Mouse (Mus musculus): ENCODE data around the gene Slc25a22. TPM values are rescaled to one million over a fixed set of nuclear protein-coding genes. Genes with fewer than 3 reads are reported as not detected.

Slc25a22 gene
- polyA plus RNA-seq, 1 experiment: 96.8 TPM

DNA sequence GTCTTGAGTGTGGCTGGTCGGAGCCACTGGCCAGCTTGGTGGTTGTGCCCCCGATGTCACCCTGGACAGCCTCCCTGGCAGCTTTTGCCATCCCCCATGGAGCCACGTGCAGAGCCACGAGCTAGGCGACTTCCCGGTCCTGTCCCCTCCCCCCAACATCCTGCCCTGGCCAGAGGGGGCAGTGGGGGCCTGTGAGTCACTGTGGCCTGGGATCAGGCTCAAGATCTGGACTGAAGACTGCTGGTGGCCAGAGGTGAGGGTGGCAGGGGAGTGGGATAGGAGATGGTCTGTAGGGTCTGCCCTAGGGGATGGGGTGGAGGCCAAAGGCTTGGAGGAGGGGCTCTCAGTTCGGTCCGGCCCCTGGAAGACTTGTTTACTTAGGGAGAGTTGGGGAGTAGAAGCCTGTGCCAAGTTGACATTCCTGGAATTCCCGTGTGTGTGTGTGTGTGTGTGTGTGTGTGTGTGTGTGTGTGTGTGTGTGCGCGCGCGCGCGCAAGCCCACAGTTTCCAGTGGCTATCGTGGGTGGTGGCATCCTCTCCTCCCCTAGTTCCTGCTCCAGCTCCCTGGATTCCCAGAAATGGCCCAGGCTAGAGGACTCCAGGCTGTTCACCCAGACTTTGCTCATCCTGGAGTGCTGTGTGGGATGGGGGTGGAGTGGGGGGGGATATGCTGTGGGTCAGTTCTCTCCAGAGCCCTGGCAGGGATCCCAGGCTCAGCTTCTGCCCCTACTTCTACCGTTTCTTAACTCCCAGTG, 38.7 kb upstream of the Slc25a22 start:
- H3K4me3 ChIP-seq (ENCODE audit: insufficient read depth, low read depth, low read length): peak overlapping the region; percentile 92
- H3K4me1 ChIP-seq (ENCODE audit: control insufficient read depth, insufficient read depth, insufficient read length, low read length): peaks cover 12% of the 10 kb centered on the region; the same call in 1 of the 2 replicates
- H3K27ac ChIP-seq (replicated peaks; ENCODE audit: low read depth, low read length): peak overlapping the region; percentile 100

DNA sequence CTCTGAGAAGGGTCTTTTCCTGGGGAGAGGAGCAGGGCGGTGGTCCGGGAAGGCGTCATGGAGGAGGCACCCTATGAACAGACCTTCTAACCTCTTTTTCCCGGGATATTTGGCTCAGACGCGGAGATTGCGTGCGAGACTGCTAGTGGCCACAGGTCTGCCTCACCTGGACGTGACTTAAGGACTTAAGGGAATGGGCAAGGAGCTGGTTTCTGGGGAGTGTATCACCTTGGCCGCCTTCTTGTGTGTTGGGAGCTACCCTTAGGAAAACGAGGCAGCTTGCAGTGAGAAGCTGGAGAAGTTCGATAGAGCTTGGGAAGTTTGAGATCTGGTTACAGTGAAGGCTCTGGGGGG, 38.1 kb upstream of the Slc25a22 start:
- Histone ChIP-seq H3K4me3 (ENCODE audit: insufficient read depth, low read depth, low read length) (peak overlapping the region; percentile 92), H3K27ac (replicated peaks; ENCODE audit: low read depth, low read length) (peak overlapping the region; percentile 100), H3K4me1 (ENCODE audit: control insufficient read depth, insufficient read depth, insufficient read length, low read length) (peaks cover 12% of the 10 kb centered on the region; the same call in 1 of the 2 replicates)

DNA sequence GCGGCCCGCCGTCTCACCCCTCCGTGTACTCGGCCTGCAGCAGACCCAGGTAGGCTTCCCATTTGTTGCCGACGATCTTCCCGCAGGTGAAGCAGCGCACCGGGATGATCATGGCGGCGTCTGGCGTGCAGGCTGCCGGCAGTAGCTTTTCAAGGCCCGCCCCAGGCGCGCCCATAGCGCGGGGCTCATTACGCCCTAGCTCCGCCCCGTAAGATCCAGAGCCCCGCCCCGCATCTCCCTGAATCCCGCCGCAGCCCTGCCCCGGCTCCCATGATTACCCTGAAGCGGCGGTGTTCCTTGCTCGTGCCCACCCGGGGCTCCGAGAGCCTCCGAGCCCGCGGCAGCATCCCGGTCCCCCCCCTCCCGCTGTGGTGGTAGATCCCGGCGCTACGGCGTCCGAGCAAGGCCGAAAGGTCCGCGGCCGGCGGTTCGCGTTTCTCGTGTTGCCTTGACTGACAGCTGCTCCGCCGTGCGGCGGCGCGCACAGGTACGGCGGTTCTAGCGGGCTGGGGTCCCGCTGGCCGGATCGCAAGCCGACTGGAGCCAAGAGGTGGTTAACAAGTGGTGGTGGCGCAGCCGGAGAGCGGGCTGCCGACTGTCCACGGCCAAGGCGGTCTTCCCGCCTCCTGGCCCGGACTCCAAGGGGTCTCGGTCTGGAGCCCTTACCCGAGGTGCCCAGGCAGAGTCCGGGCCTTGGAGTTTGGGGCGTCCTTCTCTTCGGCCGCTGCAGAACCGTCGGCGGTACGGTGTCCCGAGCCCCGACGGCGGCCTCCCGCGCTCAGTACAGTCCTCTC, 37.5 kb upstream of the Slc25a22 start, which contains the start of the genes Polr2l and Tspan4:
Polr2l (minus strand) TSS at position 122 of the 794 bp plus-strand sequence.
Tspan4 (plus strand) TSS at position 230 of the 794 bp plus-strand sequence.
- Histone ChIP-seq H3K4me1 (ENCODE audit: control insufficient read depth, insufficient read depth, insufficient read length, low read length) (peaks cover 12% of the 10 kb centered on the region; the same call in 1 of the 2 replicates), H3K27ac (replicated peaks; ENCODE audit: low read depth, low read length) (peak within 1 kb of the TSS; percentile 100), H3K4me3 (ENCODE audit: insufficient read depth, low read depth, low read length) (peak within 1 kb of the TSS; percentile 92)

DNA sequence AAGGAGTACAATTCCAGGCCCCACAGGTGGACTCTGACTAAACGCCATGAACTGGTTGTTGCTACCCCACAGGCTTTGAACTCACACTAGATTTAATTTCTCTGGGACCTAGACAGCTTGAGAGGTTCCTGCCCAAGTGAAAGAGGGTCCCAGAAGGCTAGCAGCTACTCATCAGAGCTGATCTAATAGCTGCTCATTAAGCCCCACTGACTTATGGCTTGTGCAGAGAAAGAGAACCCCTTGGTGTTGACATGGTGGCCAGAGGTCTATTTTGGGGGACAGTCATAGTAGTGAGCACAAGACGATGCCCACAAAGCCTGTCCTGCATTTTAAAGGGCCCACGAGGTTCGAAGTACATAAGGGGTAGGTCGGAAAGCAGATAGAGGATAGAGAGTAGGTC, 36.5 kb upstream of the Slc25a22 start:
- no peak overlapping the region for H3K27ac ChIP-seq (replicated peaks; ENCODE audit: low read depth, low read length)
- H3K4me3 ChIP-seq (ENCODE audit: insufficient read depth, low read depth, low read length): peak overlapping the region; percentile 92
- peaks cover 12% of the 10 kb centered on the region; the same call in 1 of the 2 replicates for H3K4me1 ChIP-seq (ENCODE audit: control insufficient read depth, insufficient read depth, insufficient read length, low read length)

DNA sequence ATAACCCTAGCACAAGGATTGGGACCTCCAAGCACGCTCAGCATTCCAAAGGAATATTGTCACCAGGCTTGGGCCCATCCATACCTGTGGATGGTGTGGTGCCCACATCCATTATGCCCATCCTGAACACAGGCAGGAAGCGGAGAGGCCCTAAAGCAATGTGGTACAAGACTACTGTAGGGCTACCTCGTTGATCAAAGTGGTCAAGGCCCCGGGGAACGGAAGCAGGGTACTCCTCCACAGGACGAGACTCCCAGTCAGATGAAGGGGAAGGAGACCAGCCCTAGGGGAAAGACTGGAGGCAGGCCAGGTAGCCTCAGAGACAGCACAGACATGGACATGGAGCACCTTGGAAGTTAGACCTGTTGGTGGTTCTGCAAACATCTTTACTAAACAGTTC, 35.1 kb upstream of the Slc25a22 start:
- Histone ChIP-seq H3K27ac (replicated peaks; ENCODE audit: low read depth, low read length) (no peak overlapping the region), H3K4me3 (ENCODE audit: insufficient read depth, low read depth, low read length) (no peak overlapping the region), H3K4me1 (ENCODE audit: control insufficient read depth, insufficient read depth, insufficient read length, low read length) (peaks cover 7% of the 10 kb centered on the region; the same call in 1 of the 2 replicates)

DNA sequence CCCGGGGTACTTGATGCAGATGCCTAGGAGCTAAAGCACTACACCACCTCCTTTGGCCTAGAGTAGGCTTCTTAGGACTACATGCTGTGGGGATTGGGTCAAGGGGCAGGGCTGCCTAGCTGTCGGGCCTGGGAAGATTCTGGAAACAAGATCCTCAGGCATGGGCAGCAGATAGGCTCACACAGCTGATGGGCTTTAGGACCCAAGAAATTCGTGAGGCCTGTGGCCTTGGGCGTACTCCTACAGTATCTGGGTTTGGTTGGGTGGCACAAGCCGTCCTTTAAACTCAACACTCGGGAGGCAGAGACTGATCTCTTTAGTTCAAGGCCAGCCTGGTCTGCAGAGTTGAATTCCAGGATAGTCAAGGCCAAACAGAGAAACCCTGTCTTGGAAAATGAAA, 34.5 kb upstream of the Slc25a22 start:
- H3K4me1 ChIP-seq (ENCODE audit: control insufficient read depth, insufficient read depth, insufficient read length, low read length): peaks cover 4% of the 10 kb centered on the region; the same call in 1 of the 2 replicates
- H3K27ac ChIP-seq (replicated peaks; ENCODE audit: low read depth, low read length): 0 out of 2 replicates have a peak overlapping the region, but pooled peaks have one; percentile 10
- H3K4me3 ChIP-seq (ENCODE audit: insufficient read depth, low read depth, low read length): no peak overlapping the region

DNA sequence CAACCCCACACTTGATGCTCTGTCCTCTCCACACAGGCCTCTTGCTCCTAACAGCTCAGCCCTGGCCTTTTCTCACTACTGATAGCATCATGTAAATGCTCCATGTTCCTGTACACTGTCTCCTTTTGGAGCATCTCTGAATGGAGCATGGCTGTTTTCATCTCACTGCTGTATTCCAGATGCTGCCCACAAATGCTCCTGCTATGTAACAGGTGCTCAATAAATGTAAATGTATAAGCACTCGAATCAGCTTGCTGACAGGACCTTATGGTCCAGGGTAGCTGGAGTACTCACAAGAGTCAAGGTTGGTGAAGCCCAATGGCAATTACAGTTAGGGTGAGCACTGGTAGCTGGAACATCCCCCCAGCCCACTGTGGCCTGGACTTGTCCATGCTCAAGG, 33.5 kb upstream of the Slc25a22 start:
- H3K27ac ChIP-seq (replicated peaks; ENCODE audit: low read depth, low read length): no peak overlapping the region
- H3K4me1 ChIP-seq (ENCODE audit: control insufficient read depth, insufficient read depth, insufficient read length, low read length): peaks cover 8% of the 10 kb centered on the region
- H3K4me3 ChIP-seq (ENCODE audit: insufficient read depth, low read depth, low read length): no peak overlapping the region

DNA sequence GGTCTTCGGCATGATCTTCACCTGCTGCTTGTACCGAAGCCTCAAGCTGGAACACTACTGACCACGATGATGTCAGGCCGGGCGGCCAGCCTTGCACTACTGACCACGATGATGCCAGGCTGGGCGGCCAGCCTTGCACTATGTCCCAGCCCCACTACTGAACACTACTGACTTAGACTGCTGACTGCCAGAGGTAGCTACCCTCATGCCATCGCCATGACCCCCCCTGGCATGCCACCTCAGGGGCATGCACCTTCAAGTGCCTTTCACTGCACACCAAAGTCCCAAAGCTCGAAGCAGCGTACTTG, 32.9 kb upstream of the Slc25a22 start:
- no peak overlapping the region for H3K4me3 ChIP-seq (ENCODE audit: insufficient read depth, low read depth, low read length)
- H3K4me1 ChIP-seq (ENCODE audit: control insufficient read depth, insufficient read depth, insufficient read length, low read length): peaks cover 8% of the 10 kb centered on the region
- no peak overlapping the region for H3K27ac ChIP-seq (replicated peaks; ENCODE audit: low read depth, low read length)

DNA sequence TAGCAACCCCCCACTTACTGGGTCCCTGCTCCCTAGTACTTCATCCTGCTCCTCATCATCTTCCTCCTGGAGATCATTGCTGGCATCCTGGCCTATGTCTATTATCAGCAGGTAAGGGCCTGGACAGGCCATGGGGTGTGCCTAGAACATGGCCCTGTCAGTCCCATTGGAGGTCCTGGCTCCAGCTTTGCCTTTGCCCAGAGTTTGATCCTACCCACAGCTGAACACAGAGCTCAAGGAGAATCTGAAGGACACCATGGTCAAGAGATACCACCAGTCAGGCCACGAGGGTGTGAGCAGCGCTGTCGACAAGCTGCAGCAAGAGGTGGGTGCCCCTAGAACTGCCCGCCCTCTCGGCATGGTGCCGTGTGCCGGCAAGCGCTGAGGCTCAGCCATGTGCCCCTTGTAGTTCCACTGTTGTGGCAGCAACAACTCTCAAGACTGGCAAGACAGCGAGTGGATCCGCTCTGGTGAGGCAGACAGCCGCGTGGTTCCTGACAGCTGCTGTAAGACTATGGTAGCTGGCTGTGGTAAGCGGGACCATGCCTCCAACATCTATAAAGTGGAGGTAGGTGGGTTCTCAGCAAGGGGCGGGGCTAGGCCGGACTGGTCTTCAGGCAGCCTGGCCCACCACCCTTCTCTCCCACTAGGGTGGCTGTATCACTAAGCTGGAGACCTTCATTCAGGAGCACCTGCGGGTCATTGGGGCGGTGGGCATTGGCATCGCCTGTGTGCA, 32.4 kb upstream of the Slc25a22 start:
- Histone ChIP-seq H3K4me1 (ENCODE audit: control insufficient read depth, insufficient read depth, insufficient read length, low read length) (peaks cover 8% of the 10 kb centered on the region), H3K4me3 (ENCODE audit: insufficient read depth, low read depth, low read length) (no peak overlapping the region), H3K27ac (replicated peaks; ENCODE audit: low read depth, low read length) (no peak overlapping the region)

DNA sequence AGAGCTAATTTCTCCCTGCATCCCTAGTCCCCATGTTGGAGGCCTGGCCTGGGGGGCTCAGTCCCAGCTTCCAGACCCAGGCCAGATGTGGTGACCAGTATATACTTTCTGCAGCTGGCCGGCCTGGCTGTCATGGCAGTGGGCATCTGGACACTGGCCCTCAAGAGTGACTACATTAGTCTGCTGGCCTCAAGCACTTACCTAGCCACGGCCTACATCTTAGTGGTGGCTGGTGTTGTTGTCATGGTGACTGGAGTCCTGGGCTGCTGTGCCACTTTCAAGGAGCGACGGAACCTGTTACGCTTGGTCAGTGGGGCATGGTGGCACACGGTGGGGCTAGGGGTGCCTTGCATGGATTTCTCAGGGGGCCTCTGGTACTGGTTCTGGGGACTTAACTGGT, 31.7 kb upstream of the Slc25a22 start:
- peak overlapping the region; percentile 99; the same call in 1 of the 2 replicates for H3K4me3 ChIP-seq (ENCODE audit: insufficient read depth, low read depth, low read length)
- H3K4me1 ChIP-seq (ENCODE audit: control insufficient read depth, insufficient read depth, insufficient read length, low read length): peaks cover 8% of the 10 kb centered on the region
- peak overlapping the region; percentile 96 for H3K27ac ChIP-seq (replicated peaks; ENCODE audit: low read depth, low read length)

DNA sequence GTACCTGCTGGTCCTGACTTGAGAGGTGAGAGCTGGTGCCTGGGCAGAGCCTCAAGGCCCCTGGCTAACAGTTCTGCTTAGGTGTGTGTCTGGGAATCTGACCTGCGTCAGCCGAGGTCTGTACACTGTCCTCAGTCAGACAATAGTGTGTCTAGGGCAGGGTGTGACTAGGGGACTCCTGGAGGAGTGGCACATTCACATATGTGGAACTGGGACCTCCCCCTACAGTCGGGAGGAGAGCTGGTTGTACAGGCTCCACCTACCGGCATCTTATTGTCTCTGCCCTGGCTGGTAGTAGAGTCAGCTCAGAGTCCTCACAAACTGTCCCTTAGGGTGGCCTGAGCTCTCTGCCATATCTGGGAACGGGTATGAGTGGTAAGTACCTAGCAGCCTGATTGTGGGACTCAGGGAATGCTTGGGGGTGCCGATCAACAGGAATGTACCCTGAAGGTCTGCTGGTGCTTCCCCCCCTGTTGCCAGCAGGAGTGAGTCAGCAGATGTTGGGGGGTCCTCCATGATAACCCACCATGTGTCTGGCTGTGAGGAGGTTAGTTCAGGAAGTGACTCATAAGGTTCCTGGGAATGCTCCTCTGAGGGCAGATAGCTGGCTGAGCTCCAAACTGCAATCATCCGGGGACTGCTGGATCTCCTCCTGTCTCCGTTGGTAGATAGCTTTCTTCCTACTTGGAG, 31.0 kb upstream of the Slc25a22 start:
- H3K4me1 ChIP-seq (ENCODE audit: control insufficient read depth, insufficient read depth, insufficient read length, low read length): peaks cover 5% of the 10 kb centered on the region; the same call in 1 of the 2 replicates
- peak overlapping the region; percentile 96 for H3K27ac ChIP-seq (replicated peaks; ENCODE audit: low read depth, low read length)
- H3K4me3 ChIP-seq (ENCODE audit: insufficient read depth, low read depth, low read length): peak overlapping the region; percentile 99

DNA sequence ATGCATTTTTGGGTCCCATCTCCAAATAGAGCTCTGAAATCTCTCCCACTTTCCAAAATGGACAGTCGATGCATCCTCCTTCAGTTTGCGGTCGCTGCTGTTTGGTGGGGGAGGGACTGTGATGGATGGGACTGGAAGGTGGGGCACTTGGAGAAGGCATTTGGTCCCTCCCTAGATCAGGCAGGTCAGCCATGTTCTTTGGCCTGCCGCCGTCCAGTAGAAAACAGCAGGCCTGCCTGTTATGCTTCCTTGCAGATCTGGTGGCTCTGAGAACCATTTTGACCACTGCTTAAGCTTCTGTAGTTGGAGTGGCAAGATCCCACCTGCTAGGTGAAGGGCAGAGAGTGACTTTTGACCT, 30.5 kb upstream of the Slc25a22 start:
- peak overlapping the region; percentile 96 for H3K27ac ChIP-seq (replicated peaks; ENCODE audit: low read depth, low read length)
- peak overlapping the region; percentile 99 for H3K4me3 ChIP-seq (ENCODE audit: insufficient read depth, low read depth, low read length)
- peaks cover 5% of the 10 kb centered on the region; the same call in 1 of the 2 replicates for H3K4me1 ChIP-seq (ENCODE audit: control insufficient read depth, insufficient read depth, insufficient read length, low read length)

DNA sequence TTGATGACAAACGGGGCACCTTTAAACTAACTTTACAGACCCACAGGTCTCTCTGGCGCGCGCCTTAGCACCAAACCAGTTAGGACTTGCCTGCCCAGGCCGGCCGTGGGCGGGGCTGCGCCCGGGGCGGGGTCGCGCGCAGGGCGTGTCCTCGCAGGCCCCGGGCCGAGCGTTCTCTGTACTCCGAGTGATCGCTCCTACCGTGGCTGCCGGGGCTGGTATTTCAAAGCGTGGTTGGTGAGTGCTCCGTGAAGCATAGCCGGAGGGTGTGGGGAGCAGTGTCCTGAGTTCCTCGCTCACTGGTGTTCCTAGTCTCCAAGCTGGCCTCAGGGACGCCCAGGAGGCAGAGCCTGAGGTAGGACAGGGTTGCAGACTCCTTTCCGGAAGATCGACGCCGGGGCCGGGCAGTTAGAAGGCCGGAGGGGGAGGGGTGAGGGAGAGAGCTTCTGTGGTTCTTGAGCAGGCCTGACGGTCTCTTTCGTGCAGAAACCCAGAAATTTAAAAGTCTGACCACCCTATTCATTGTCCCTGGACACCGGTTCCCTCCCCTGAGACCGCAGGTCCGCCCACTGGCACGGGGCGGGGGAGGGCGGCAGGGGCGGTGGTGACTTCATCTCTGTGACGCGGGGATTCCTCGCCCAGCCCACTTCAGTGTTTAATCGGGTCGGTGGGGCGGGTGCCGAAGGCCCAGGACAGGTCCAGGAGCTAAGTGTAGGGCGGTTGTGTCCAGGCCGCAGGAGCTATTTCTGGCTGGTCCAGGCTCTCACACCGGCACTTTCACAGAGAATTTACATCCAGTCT, 29.7 kb upstream of the Slc25a22 start, which contains the start of gene Cd151:
Cd151 (plus strand) TSS at position 163 of the 801 bp plus-strand sequence.
- Histone ChIP-seq H3K4me1 (ENCODE audit: control insufficient read depth, insufficient read depth, insufficient read length, low read length) (peaks cover 5% of the 10 kb centered on the region; the same call in 1 of the 2 replicates), H3K4me3 (ENCODE audit: insufficient read depth, low read depth, low read length) (peak within 1 kb of the TSS; percentile 99), H3K27ac (replicated peaks; ENCODE audit: low read depth, low read length) (peak within 1 kb of the TSS; percentile 96)
